Mouse (Mus musculus): Measurements from ENCODE around the gene Bnc2. TPM values are rescaled to one million over a fixed set of nuclear protein-coding genes. Genes with fewer than 3 reads are reported as not detected.

Bnc2 gene
- 0.56 TPM for polyA plus RNA-seq (2014; fragmentation: Illumina TruSeq; extraction: RNeasy Lipid Tissue Mini Kit (QIAGEN cat#74804); ENCODE audit: low replicate concordance)

DNA sequence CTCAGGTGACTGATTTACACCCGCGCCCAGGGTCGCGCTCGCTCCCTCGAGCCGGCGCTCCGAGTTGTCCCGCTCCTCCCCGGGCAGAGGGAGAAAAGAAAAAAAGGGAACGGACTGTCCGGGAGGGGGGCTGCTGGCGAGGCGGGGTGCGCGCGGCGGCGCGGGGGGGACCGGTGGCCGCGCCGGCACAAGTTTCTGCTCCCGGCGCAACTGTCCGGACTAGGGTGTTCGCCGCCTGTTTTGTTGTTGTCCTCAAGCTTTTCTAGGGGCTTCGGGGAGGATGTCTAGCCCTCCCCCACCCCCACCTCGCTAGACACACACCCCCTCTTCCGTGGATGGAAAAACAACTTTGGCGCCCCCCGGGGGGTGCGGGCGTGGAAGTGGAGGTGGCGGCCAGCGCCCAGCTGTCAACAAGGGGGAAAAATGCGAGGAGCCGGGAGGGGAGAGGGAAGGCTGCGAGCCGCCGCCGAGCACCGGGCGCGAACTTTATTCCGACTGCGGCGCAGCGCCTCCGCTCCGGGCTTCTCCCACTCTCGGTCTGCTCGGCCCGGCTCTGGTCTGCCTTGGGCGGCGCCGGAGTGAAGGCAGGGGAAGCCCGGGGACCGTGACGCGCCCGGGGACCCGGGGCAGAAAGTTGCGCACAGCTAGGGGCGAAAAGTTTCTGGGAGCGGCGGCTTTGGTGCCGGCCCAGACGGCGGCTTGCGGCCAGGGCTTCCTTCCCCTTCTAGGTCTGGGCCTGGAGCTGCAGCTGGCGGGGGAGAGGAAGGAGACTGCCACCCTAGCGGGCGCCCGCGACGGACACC lies at the start of gene Bnc2:
Gene Bnc2 (minus strand): TSS at position 105 of the 803 bp plus-strand sequence.

Other genes with a start within 250 kb of the Bnc2 start
- 6.2 TPM for gene Cntln, start 209.0 kb upstream of the Bnc2 start, polyA plus RNA-seq (2014; fragmentation: Illumina TruSeq; extraction: RNeasy Lipid Tissue Mini Kit (QIAGEN cat#74804); ENCODE audit: low replicate concordance)